ENCODE assay signal across 8 mouse cellular contexts in genomic region chr10:39266482-39266881, GRCm38 (mm10).
DNase-seq lines count a peak whose midpoint lies in the region; ATAC-seq and TF ChIP-seq lines count a peak whose summit lies in the region.

No protein-coding gene starts in this region.

- TF ChIP-seq RAD21 in MEL (IDR thresholded peaks at IDR 0.05; ENCODE audit: low read depth, low read length) = no peak

- no peak for TF ChIP-seq POLR2A in MEL (IDR thresholded peaks at IDR 0.05; ENCODE audit: control insufficient read depth in 1 of 2, insufficient read depth in 1 of 2, low read depth in 1 of 2, low read length in 2 of 2, poor library complexity in 1 of 2)

- H3K9me3 ChIP-seq in MEL (replicated peaks; ENCODE audit: insufficient read depth, low read length) = no peaks in the 10 kb centered on the region
- no peaks in the 10 kb centered on the region for H3K9me3 ChIP-seq in forebrain, postnatal 0 days (ENCODE audit: low read length)
- H3K9me3 ChIP-seq in lung, embryonic 16.5 days (ENCODE audit: control insufficient read depth, low read length) = no peaks in the 10 kb centered on the region

- TF ChIP-seq CTCF in MEL (IDR thresholded peaks at IDR 0.05 in 2 of 3, conservative IDR thresholded peaks at IDR 0.05 in 1 of 3; ENCODE audit: control insufficient read depth in 1 of 3, insufficient read depth in 1 of 3, low read depth in 2 of 3, low read length in 3 of 3, poor library complexity in 1 of 3, severe bottlenecking in 1 of 3) = no peak
- no peak for TF ChIP-seq CTCF in forebrain, postnatal 0 days (IDR thresholded peaks at IDR 0.05; ENCODE audit: low read depth)

- ATAC-seq in forebrain, postnatal 0 days = peak; percentile 75
- ATAC-seq in lung, embryonic 16.5 days (ENCODE audit: low read depth) = peak; percentile 94

- no peak overlapping the region for H3K27ac ChIP-seq in MEL (ENCODE audit: control insufficient read depth, low read depth, low read length)
- peak overlapping the region; percentile 17; the same call in 1 of the 2 replicates for H3K27ac ChIP-seq in forebrain, postnatal 0 days (ENCODE audit: low read depth, low read length)
- peak overlapping the region; percentile 71 for H3K27ac ChIP-seq in lung, embryonic 16.5 days (ENCODE audit: low read length)

- 0 out of 2 replicates have a peak overlapping the region, but pooled peaks have one; percentile 32 for H3K9ac ChIP-seq in MEL (ENCODE audit: control insufficient read depth, low read depth, low read length, poor library complexity, severe bottlenecking)
- H3K9ac ChIP-seq in forebrain, postnatal 0 days = no peak overlapping the region
- H3K9ac ChIP-seq in lung, embryonic 16.5 days (ENCODE audit: low read length) = 0 out of 2 replicates have a peak overlapping the region, but pooled peaks have one; percentile 44

- no peaks in the 10 kb centered on the region for H3K79me2 ChIP-seq in MEL (ENCODE audit: control insufficient read depth, insufficient read depth, low read length, poor library complexity)

- 13% methylated on average over 5 of the region's 5 CpGs for WGBS in forebrain, postnatal 0 days
- 19% methylated on average over 5 of the region's 5 CpGs for WGBS in lung, embryonic 16.5 days

- no peak for TF ChIP-seq EP300 in MEL (IDR thresholded peaks at IDR 0.05; ENCODE audit: low read depth in 1 of 2, low read length in 2 of 2)

- H3K27me3 ChIP-seq in MEL (ENCODE audit: control insufficient read depth in 1 of 2, insufficient read depth in 2 of 2, low read length in 2 of 2) = no peaks in the 10 kb centered on the region
- H3K27me3 ChIP-seq in forebrain, postnatal 0 days (ENCODE audit: insufficient read depth, low read length) = no peaks in the 10 kb centered on the region
- no peaks in the 10 kb centered on the region for H3K27me3 ChIP-seq in lung, embryonic 16.5 days (ENCODE audit: control insufficient read depth, insufficient read depth, low read depth, low read length)

- H3K4me2 ChIP-seq in forebrain, postnatal 0 days (ENCODE audit: low read depth) = no peak overlapping the region
- 0 out of 2 replicates have a peak overlapping the region, but pooled peaks have one; percentile 19 for H3K4me2 ChIP-seq in lung, embryonic 16.5 days (ENCODE audit: low read depth, low read length)

- H3K4me3 ChIP-seq in MEL (ENCODE audit: control insufficient read depth in 1 of 2, insufficient read depth in 1 of 2, low read depth in 2 of 2, low read length in 2 of 2) = peak overlapping the region; percentile 52 to 66
- H3K4me3 ChIP-seq in forebrain, postnatal 0 days (ENCODE audit: low read depth, low read length) = no peak overlapping the region
- no peak overlapping the region for H3K4me3 ChIP-seq in lung, embryonic 16.5 days (ENCODE audit: low read length)

- peak; percentile 43 for DNase-seq in MEL (ENCODE audit: low read depth, low spot score)
- DNase-seq in brain, adult 2 months (ENCODE audit: low read depth, low spot score) = peak; percentile 89
- DNase-seq in forebrain, postnatal 0 days = peak; percentile 79
- DNase-seq in heart, postnatal 25 days (ENCODE audit: low spot score) = peak; percentile 71
- peak; percentile 23 to 74 for DNase-seq in layer of hippocampus, adult 18-20 months (ENCODE audit: low spot score in 2 of 2)
- peak; percentile 59 for DNase-seq in ovary, postnatal 36 days (ENCODE audit: low spot score)
- no peak for DNase-seq in yolk sac, embryonic 10.5 days (ENCODE audit: low spot score)

- no peaks in the 10 kb centered on the region for H3K4me1 ChIP-seq in MEL (ENCODE audit: control insufficient read depth in 1 of 2, insufficient read depth in 2 of 2, low read length in 2 of 2)
- H3K4me1 ChIP-seq in forebrain, postnatal 0 days (ENCODE audit: insufficient read depth) = 0 out of 2 replicates have a peak, but pooled peaks cover 4% of the 10 kb centered on the region
- peaks cover 15% of the 10 kb centered on the region for H3K4me1 ChIP-seq in lung, embryonic 16.5 days (replicated peaks; ENCODE audit: control insufficient read depth, insufficient read depth, low read length)

- no peaks in the 10 kb centered on the region for H3K36me3 ChIP-seq in MEL (ENCODE audit: control insufficient read depth in 1 of 2, insufficient read depth in 2 of 2, low read length in 2 of 2)
- no peaks in the 10 kb centered on the region for H3K36me3 ChIP-seq in forebrain, postnatal 0 days (ENCODE audit: insufficient read depth)
- no peaks in the 10 kb centered on the region for H3K36me3 ChIP-seq in lung, embryonic 16.5 days (ENCODE audit: control insufficient read depth, insufficient read depth, low read length)

- intact Hi-C loops in heart, postnatal 25 days (cut with DNase I) = no loop called here

TF ChIP-seq in MEL, 35 proteins besides CTCF, POLR2A, EP300 and RAD21:
- TF ChIP-seq MEF2A (IDR thresholded peaks at IDR 0.05; ENCODE audit: extremely low read depth, insufficient replicate concordance, low read depth, low read length, poor library complexity, severe bottlenecking) = no peak
- TF ChIP-seq TBP (IDR thresholded peaks at IDR 0.05; ENCODE audit: low read depth, low read length) = no peak
- no peak for TF ChIP-seq POLR2AphosphoS5 (IDR thresholded peaks at IDR 0.05; ENCODE audit: borderline replicate concordance, low read depth, low read length)
- TF ChIP-seq ETS1 (IDR thresholded peaks at IDR 0.05; ENCODE audit: low read depth, low read length) = no peak
- TF ChIP-seq MAFK (IDR thresholded peaks at IDR 0.05; ENCODE audit: borderline replicate concordance, low read depth, low read length) = no peak
- TF ChIP-seq SIN3A (IDR thresholded peaks at IDR 0.05; ENCODE audit: low read length) = no peak
- TF ChIP-seq RCOR1 (IDR thresholded peaks at IDR 0.05; ENCODE audit: low read depth, low read length) = no peak
- TF ChIP-seq GABPA (IDR thresholded peaks at IDR 0.05; ENCODE audit: low read depth, low read length) = no peak
- TF ChIP-seq E2F4 (IDR thresholded peaks at IDR 0.05; ENCODE audit: borderline replicate concordance, low read depth, low read length) = no peak
- no peak for TF ChIP-seq BHLHE40 (IDR thresholded peaks at IDR 0.05; ENCODE audit: borderline replicate concordance, low read depth, low read length)
- no peak for TF ChIP-seq MAZ (IDR thresholded peaks at IDR 0.05; ENCODE audit: low read depth, low read length)
- no peak for TF ChIP-seq ELF1 (IDR thresholded peaks at IDR 0.05; ENCODE audit: low read depth, low read length)
- TF ChIP-seq MAX (IDR thresholded peaks at IDR 0.05; ENCODE audit: low read length) = no peak
- no peak for TF ChIP-seq NELFE (IDR thresholded peaks at IDR 0.05; ENCODE audit: low read depth, low read length)
- no peak for TF ChIP-seq MYB (IDR thresholded peaks at IDR 0.05; ENCODE audit: low read depth, low read length)
- TF ChIP-seq USF1 (IDR thresholded peaks at IDR 0.05; ENCODE audit: low read depth, low read length) = no peak

Comparison
In these comparisons a context has a peak if more than half of its experiments do, and no peak if none do; other contexts are left out.
1. H3K4me3 ChIP-seq: peak in MEL (2 of 2); none in forebrain, postnatal 0 days (single experiment) and lung, embryonic 16.5 days (single experiment).